Mouse (Mus musculus): ENCODE data around the gene Spred2. TPM values are rescaled to one million over a fixed set of nuclear protein-coding genes. Genes with fewer than 3 reads are reported as not detected.

Gene Spred2
- 6.9 and 7.6 TPM in 2 replicates for polyA plus RNA-seq (2015; fragmentation: Nextera tagmentation; extraction: Ambion mirVana)

GRCm38 (mm10) chr11:19923888-19924756 is at the start of gene Spred2:
Gene Spred2 (plus strand): TSS chr11:19924375.
- peak within 1 kb of the TSS; percentile 95 for H3K27ac ChIP-seq
- no peaks in the 10 kb centered on the region for H3K9me3 ChIP-seq (replicated peaks)
- ATAC-seq = peak; percentile 67
- WGBS = under 1% methylated on average over 53 of the region's 57 CpGs
- H3K9ac ChIP-seq = peak within 1 kb of the TSS; percentile 91
- H3K4me3 ChIP-seq = peak within 1 kb of the TSS; percentile 86
- peaks cover 25% of the 10 kb centered on the region for H3K4me1 ChIP-seq
- H3K36me3 ChIP-seq (ENCODE audit: poor library complexity, severe bottlenecking) = no peaks in the 10 kb centered on the region
- no peaks in the 10 kb centered on the region for H3K27me3 ChIP-seq
- H3K4me2 ChIP-seq = peak within 1 kb of the TSS; percentile 76

- Histone ChIP-seq H3K4me3 (no peak overlapping the region), H3K4me1 (no peaks in the 10 kb centered on the region), H3K9ac (no peak overlapping the region), H3K4me2 (0 out of 2 replicates have a peak overlapping the region, but pooled peaks have one; percentile 5), H3K36me3 (ENCODE audit: poor library complexity, severe bottlenecking) (no peaks in the 10 kb centered on the region), H3K27me3 (no peaks in the 10 kb centered on the region), H3K9me3 (replicated peaks) (no peaks in the 10 kb centered on the region), H3K27ac (no peak overlapping the region)
- 46% methylated on average over 12 of the region's 12 CpGs for WGBS
- ATAC-seq = no peak
Measured at GRCm38 (mm10) chr11:19875551-19875950, 48.6 kb upstream of the Spred2 start.

GRCm38 (mm10) chr11:19875964-19876363 is 48.2 kb upstream of the Spred2 start:
- Histone ChIP-seq H3K36me3 (ENCODE audit: poor library complexity, severe bottlenecking) (no peaks in the 10 kb centered on the region), H3K4me3 (no peak overlapping the region), H3K9ac (no peak overlapping the region), H3K4me2 (0 out of 2 replicates have a peak overlapping the region, but pooled peaks have one; percentile 5), H3K9me3 (replicated peaks) (no peaks in the 10 kb centered on the region), H3K27me3 (no peaks in the 10 kb centered on the region), H3K4me1 (no peaks in the 10 kb centered on the region), H3K27ac (no peak overlapping the region)
- ATAC-seq = no peak
- 59% methylated on average over 5 of the region's 5 CpGs for WGBS

GRCm38 (mm10) chr11:19877239-19877915 is 46.8 kb upstream of the Spred2 start:
- Histone ChIP-seq H3K4me1 (no peaks in the 10 kb centered on the region), H3K4me3 (no peak overlapping the region), H3K27ac (no peak overlapping the region), H3K27me3 (no peaks in the 10 kb centered on the region), H3K4me2 (no peak overlapping the region), H3K9me3 (replicated peaks) (no peaks in the 10 kb centered on the region), H3K36me3 (ENCODE audit: poor library complexity, severe bottlenecking) (no peaks in the 10 kb centered on the region), H3K9ac (no peak overlapping the region)
- 52% methylated on average over 4 of the region's 4 CpGs for WGBS
- ATAC-seq = no peak

GRCm38 (mm10) chr11:19881342-19881741 is 42.8 kb upstream of the Spred2 start:
- ATAC-seq = no peak
- Histone ChIP-seq H3K4me2 (no peak overlapping the region), H3K36me3 (ENCODE audit: poor library complexity, severe bottlenecking) (no peaks in the 10 kb centered on the region), H3K9ac (no peak overlapping the region), H3K9me3 (replicated peaks) (no peaks in the 10 kb centered on the region), H3K27me3 (no peaks in the 10 kb centered on the region), H3K4me3 (no peak overlapping the region), H3K27ac (no peak overlapping the region), H3K4me1 (no peaks in the 10 kb centered on the region)
- WGBS = 84% methylated on average over 2 of the region's 2 CpGs

GRCm38 (mm10) chr11:19890700-19891406 is 33.3 kb upstream of the Spred2 start:
- Histone ChIP-seq H3K4me2 (no peak overlapping the region), H3K4me1 (no peaks in the 10 kb centered on the region), H3K27ac (no peak overlapping the region), H3K9ac (no peak overlapping the region), H3K36me3 (ENCODE audit: poor library complexity, severe bottlenecking) (no peaks in the 10 kb centered on the region), H3K9me3 (replicated peaks) (no peaks in the 10 kb centered on the region), H3K27me3 (no peaks in the 10 kb centered on the region), H3K4me3 (no peak overlapping the region)
- WGBS = 69% methylated on average over 6 of the region's 6 CpGs
- ATAC-seq = no peak

- Histone ChIP-seq H3K27me3 (no peaks in the 10 kb centered on the region), H3K27ac (no peak overlapping the region), H3K36me3 (ENCODE audit: poor library complexity, severe bottlenecking) (no peaks in the 10 kb centered on the region), H3K9ac (no peak overlapping the region), H3K4me2 (no peak overlapping the region), H3K4me1 (no peaks in the 10 kb centered on the region), H3K9me3 (replicated peaks) (no peaks in the 10 kb centered on the region), H3K4me3 (no peak overlapping the region)
- WGBS = 90% methylated on average over 3 of the region's 3 CpGs
- no peak for ATAC-seq
Measured at GRCm38 (mm10) chr11:19893233-19893632, 30.9 kb upstream of the Spred2 start.

- Histone ChIP-seq H3K9ac (no peak overlapping the region), H3K4me3 (no peak overlapping the region), H3K4me1 (no peaks in the 10 kb centered on the region), H3K9me3 (replicated peaks) (peaks cover 4% of the 10 kb centered on the region; the same call in 1 of the 2 replicates), H3K27ac (no peak overlapping the region), H3K36me3 (ENCODE audit: poor library complexity, severe bottlenecking) (no peaks in the 10 kb centered on the region), H3K27me3 (no peaks in the 10 kb centered on the region), H3K4me2 (no peak overlapping the region)
- WGBS = 76% methylated on average over 5 of the region's 5 CpGs
- peak; percentile 82; the same call in 1 of the 2 replicates for ATAC-seq
Measured at GRCm38 (mm10) chr11:19899621-19900020, 24.6 kb upstream of the Spred2 start.

GRCm38 (mm10) chr11:19900712-19901111 is 23.5 kb upstream of the Spred2 start:
- Histone ChIP-seq H3K4me2 (no peak overlapping the region), H3K4me3 (no peak overlapping the region), H3K9me3 (replicated peaks) (peaks cover 8% of the 10 kb centered on the region; the same call in 1 of the 2 replicates), H3K27ac (no peak overlapping the region), H3K27me3 (no peaks in the 10 kb centered on the region), H3K4me1 (no peaks in the 10 kb centered on the region), H3K9ac (no peak overlapping the region), H3K36me3 (ENCODE audit: poor library complexity, severe bottlenecking) (no peaks in the 10 kb centered on the region)
- no peak for ATAC-seq
- WGBS = 73% methylated on average over 4 of the region's 4 CpGs

GRCm38 (mm10) chr11:19911216-19911615 is 13.0 kb upstream of the Spred2 start:
- Histone ChIP-seq H3K4me1 (no peaks in the 10 kb centered on the region), H3K9ac (no peak overlapping the region), H3K27me3 (no peaks in the 10 kb centered on the region), H3K36me3 (ENCODE audit: poor library complexity, severe bottlenecking) (no peaks in the 10 kb centered on the region), H3K27ac (no peak overlapping the region), H3K4me2 (no peak overlapping the region), H3K4me3 (no peak overlapping the region), H3K9me3 (replicated peaks) (peaks cover 26% of the 10 kb centered on the region)
- ATAC-seq = no peak
- WGBS = 90% methylated on average over 3 of the region's 3 CpGs

- H3K9me3 ChIP-seq (replicated peaks) = peaks cover 17% of the 10 kb centered on the region
- no peaks in the 10 kb centered on the region for H3K4me1 ChIP-seq
- no peak overlapping the region for H3K4me2 ChIP-seq
- no peak overlapping the region for H3K9ac ChIP-seq
- H3K4me3 ChIP-seq = no peak overlapping the region
- H3K36me3 ChIP-seq (ENCODE audit: poor library complexity, severe bottlenecking) = no peaks in the 10 kb centered on the region
- 0 out of 2 replicates have a peak, but pooled peaks cover 2% of the 10 kb centered on the region for H3K27me3 ChIP-seq
- 91% methylated on average over 6 of the region's 6 CpGs for WGBS
- ATAC-seq = no peak
- H3K27ac ChIP-seq = no peak overlapping the region
Measured at GRCm38 (mm10) chr11:19912179-19912578, 12.0 kb upstream of the Spred2 start.

GRCm38 (mm10) chr11:19912661-19913060 is 11.5 kb upstream of the Spred2 start:
- H3K9me3 ChIP-seq (replicated peaks) = peaks cover 12% of the 10 kb centered on the region
- no peak overlapping the region for H3K9ac ChIP-seq
- H3K27ac ChIP-seq = no peak overlapping the region
- no peaks in the 10 kb centered on the region for H3K4me1 ChIP-seq
- H3K4me2 ChIP-seq = no peak overlapping the region
- H3K4me3 ChIP-seq = no peak overlapping the region
- no peaks in the 10 kb centered on the region for H3K36me3 ChIP-seq (ENCODE audit: poor library complexity, severe bottlenecking)
- no peak for ATAC-seq
- peaks cover 5% of the 10 kb centered on the region; the same call in 1 of the 2 replicates for H3K27me3 ChIP-seq
- 95% methylated on average over 5 of the region's 5 CpGs for WGBS
